Mouse (Mus musculus): ENCODE data around the gene Akr7a5. TPM values are rescaled to one million over a fixed set of nuclear protein-coding genes. Genes with fewer than 3 reads are reported as not detected.

The Akr7a5 gene
- total RNA-seq (2023) = 1 to 10 TPM; 3.5 to 5.9 TPM

DNA sequence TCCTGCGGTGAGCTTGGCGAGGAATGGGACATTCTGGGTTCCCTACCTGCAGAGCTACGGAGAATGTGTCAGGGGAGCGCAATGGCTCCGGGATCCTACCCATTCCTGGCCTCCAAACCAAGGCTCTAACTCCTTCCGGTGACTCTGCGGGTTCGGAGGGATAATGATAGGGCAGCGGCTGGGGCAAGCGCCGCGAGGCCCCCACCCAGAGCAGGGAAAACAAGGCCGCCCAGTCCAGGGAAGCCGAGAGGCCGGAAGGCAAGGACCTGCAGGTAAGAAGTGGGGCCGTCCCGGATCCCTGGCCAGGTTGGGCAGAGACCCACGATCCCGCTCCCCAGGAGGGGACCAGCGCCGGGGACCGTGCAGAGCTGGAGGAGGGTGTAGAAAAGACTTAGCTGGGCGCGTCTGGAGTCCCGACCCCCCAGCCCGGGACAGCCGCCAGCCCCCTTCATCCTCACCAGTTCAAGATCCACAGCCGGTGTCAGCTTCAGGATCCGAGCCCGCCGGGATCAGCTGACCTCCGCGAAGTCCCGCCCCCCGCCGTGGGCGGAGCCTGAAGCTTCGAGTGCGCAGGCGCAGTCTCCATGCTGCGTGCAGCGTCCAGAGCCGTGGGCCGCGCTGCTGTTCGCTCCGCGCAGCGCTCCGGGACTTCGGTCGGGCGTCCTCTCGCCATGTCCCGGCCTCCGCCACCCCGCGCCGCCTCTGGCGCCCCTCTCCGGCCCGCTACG is at the start of gene Akr7a5, which contains the start of gene Pqlc2:
Akr7a5 (plus strand) TSS at position 574 of the 728 bp plus-strand sequence.
Pqlc2 (minus strand) TSS at position 538 of the 728 bp plus-strand sequence.

GRCm38 (mm10) chr4:139351931-139352711 is 41.6 kb downstream of the Akr7a5 start, which contains the start of the genes Mrto4, Emc1 and Ubr4:
Gene Mrto4, minus strand, starts transcription at chr4:139352576.
Gene Emc1, plus strand, starts transcription at chr4:139352587.
Gene Ubr4, plus strand, starts transcription at chr4:139352609.

Other genes starting within 250 kb of the Akr7a5 start
- gene Htr6, start 235.2 kb upstream of the Akr7a5 start, total RNA-seq (2023) = not detected
- gene Nbl1, start 217.8 kb upstream of the Akr7a5 start, total RNA-seq (2023) = under 1 TPM in 1 of 2 experiments, not detected in 1; 0.31 TPM
- gene Minos1, start 179.6 kb upstream of the Akr7a5 start, total RNA-seq (2023) = 100 to 1,000 TPM in 1 of 2 experiments, 10 to 100 TPM in 1; 99.5 to 120 TPM
- 100 to 1,000 TPM; 540 to 564 TPM for gene Capzb, start 117.8 kb upstream of the Akr7a5 start, total RNA-seq (2023)
- 1 to 10 TPM; 4.8 to 7.8 TPM for gene Pqlc2, start within 50 bp of the Akr7a5 start, total RNA-seq (2023)
- 10 to 100 TPM; 33.6 to 35.1 TPM for gene Mrto4, start 41.8 kb downstream of the Akr7a5 start, total RNA-seq (2023)
- gene Emc1, start 41.8 kb downstream of the Akr7a5 start, total RNA-seq (2023) = 10 to 100 TPM; 21.2 to 21.5 TPM
- gene Ubr4, start 41.9 kb downstream of the Akr7a5 start, total RNA-seq (2023) = 100 to 1,000 TPM; 147 to 151 TPM
- 1 to 10 TPM; 2.3 TPM for gene Iffo2, start 219.8 kb downstream of the Akr7a5 start, total RNA-seq (2023)

All from neutrophil, adult 59 days (primary cell).